Mouse (Mus musculus) lung, postnatal 4 days (tissue): Measurements from ENCODE around the gene Catsperg1.

Experiments
- DNase-seq, 2 experiments: peaks; one replicate each; pipeline ENCODE4 v3.0.0; 2021

Gene Catsperg1

GRCm38 (mm10) chr7:29134230-29134629 lies 79.6 kb downstream of the Catsperg1 start:
- no peak for DNase-seq
